Mouse (Mus musculus) ovary, postnatal 14 days (tissue): ENCODE results near the gene Fars2.

Experiments
- DNase-seq: peaks from one replicate; pipeline ENCODE4 v3.0.0; 2022; ENCODE audit warnings: low spot score

Fars2 gene

DNA sequence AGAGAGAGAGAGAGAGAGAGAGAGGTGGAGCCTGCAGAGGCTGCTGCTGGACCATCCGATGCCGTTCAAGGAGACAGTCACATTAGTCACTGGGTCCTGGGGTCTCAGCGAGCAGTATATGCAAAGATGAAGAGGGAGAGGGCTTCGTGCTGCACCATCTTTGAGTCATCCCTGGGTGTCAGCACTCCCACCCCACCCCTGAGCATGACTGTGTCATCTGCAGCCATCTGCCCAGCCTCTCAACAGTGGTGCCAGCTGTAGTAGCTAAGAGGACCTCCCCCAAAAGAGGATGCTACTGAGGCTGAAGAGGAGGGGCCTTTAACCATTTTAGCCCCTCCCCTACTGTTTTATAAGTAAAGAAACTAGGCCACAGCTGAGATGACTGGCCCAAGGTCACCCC is 459.6 kb downstream of the Fars2 start:
- DNase-seq = no peak

GRCm38 (mm10) chr13:36577916-36578568 is 460.8 kb downstream of the Fars2 start:
- no peak for DNase-seq

DNA sequence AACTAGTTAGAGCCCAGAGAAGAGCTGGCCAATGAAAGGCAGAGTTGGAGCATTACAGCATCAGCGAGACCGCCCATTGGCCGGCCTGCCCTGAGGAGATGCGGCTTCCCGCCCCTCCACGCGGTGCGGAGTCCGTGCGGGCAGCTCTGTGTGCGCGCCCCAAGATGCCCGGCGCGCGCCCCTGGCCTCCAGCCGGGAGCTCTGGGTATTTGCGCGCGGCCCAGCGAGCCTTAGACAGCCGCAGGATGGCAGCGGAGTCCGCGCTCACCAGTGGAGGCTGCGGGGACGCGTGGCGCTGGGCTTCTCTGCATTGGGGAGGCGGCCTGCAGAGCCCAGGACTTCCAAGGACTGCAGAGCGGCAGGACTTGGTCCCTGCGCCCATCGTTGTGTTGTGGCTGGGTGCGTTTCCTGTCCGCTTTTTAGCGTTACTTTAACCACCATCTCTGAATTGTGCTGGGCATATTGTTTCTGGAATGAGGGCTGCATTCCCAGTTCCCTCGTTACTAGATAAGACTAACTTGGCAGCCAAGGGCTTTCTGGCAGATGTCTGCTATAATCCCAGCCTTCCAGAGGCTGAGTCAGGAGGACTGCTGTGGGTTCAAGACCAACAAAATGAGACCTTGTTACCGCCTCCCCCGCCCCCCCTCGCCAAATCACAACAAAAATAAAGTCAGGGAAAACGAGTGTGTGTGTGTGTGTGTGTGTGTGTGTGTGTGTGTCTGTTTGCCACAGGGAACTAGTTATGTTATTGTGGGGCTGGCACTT is 461.5 kb downstream of the Fars2 start:
- peak; percentile 39 for DNase-seq

DNA sequence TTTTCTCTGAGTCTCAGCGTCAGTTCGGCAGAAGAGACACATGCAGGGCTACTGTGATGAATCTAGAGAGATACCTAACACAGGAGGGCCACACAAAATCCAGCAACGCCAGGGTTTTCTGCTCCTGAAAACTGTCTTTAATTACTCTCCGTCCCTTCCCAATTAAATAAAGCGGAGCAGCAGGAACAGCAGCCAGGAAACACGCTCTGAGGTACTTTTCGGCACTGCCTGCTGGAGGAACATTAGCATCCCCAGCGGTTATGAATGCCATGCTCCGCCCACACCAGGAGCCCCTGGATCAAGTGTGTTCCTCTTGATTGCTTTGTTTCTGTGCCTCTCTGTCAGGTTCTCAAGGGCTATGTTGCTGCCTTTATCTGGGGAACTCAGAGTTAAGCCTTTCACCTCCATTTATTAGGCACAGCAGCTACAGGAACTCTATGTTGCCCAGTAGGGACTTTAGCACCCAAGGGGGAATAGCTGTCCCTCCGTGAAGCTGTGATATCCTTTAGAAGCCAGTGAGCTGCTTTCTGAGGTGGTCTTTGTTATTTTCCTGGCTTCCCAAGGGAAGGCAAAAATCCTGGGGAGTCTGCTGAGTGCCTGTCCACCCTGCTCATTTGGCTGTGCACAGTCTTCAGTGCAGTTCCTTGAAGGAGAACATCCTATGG is 465.3 kb downstream of the Fars2 start:
- no peak for DNase-seq

DNA sequence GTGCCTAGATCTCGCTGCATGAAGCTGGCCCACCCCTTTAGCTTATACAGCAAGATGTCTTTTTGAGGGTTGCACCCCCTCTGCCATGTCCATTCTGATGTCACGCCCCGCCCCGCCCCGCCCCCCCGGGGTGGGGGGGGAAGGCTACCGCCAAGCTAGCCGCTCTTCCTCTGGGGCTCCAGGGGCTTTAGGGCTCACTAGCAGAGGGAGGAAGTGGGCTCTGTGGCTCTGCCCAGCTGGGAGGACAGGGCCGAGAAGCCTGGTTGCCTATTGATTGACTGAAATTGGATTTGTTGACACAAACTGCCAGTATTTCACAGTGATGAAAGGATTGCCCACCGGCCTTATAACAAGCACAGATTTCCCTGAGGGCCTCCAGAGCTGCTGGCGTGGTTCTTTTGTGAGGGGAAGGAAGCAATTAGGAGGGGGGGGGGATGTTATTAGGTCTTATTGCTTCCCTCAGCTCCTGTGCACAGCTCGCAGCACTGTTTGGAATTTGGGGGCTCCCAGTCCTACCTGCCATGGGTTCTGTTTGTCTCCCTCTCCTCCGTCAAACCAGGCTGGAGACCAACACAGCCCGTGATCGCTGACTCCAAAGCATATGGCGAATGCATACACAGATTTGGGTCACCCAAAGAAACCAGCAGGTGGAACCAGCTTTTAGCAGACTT is 466.4 kb downstream of the Fars2 start:
- DNase-seq = no peak

- no peak for DNase-seq
Observed at GRCm38 (mm10) chr13:36584197-36584596, 467.0 kb downstream of the Fars2 start.

DNA sequence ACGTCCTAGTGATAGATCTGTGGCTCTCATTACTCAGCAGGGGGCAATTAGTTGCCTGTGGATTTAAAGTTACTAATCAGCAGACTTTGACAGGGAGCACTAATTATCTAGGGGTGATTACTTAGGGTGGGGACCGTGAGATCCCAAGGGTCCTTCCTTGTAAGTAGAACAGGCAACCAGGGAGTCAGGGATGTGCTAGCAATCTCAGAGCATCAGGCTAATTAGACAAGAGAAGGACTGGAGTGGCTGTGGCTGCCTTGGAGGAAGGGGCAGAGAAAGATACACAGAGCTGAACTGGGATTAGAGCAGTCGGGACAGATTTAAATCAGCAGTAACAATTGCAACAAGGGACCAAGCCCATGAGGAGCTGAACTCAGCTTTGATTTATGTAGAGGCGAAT is 471.9 kb downstream of the Fars2 start:
- no peak for DNase-seq

- no peak for DNase-seq
Observed at GRCm38 (mm10) chr13:36592291-36592690, 475.1 kb downstream of the Fars2 start.

DNA sequence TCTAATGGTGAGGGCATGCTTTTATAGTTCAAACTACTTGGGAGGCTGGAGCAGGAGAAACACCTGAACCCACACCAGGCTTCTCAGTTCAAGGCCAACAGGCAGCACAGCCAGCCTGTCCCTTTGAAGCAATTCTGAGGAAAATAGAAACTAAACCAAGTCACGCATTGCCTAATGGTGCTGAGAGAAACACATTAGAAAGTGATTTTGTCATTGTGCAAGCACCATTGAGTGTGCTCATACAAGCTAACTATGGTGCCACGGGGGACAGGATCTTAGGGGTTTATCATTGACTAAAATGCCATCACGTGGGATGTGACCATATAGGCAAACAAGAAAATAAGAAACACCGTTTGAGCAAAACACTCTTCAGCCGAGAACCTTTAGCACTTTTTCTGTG is 489.5 kb downstream of the Fars2 start:
- DNase-seq = no peak

DNA sequence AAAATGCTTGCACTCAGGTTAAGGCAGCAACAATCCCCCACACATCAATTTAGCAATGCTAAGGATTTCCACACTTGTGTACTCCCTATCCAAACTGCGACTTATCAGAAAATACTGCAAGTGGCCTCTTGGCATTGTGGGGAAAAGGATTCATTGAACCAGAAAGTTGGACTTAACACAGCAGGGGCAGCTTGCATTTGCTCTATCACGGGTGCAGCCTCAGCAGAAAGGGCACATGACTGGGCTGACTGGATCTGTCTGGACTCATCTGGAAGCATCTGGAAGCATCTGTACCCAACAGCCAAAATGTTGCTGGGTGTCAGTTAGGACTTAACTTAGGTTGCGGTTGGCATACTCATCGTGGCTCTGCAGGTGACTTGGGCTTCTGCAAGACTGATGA is 490.7 kb downstream of the Fars2 start:
- no peak for DNase-seq

DNA sequence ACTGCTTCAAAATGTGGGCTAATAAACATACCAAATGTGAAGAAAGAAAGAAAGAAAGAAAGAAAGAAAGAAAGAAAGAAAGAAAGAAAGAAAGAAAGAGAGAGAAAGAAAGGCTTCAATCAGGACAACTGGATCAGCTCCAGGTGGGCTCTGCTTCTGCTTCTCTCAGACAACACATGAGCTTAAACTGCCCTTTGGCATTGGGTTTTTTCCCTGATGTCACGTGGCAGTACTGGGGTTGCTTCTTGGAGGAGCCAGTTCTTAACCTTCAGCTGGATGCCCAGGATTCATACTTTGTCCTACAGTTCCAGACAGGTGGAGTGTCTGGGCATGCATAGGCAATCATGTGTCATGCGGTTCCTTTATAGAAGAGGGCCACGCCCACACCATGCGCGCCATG is 493.2 kb downstream of the Fars2 start:
- DNase-seq = no peak

- DNase-seq = no peak
Observed at GRCm38 (mm10) chr13:36612785-36613750, 495.9 kb downstream of the Fars2 start.

DNA sequence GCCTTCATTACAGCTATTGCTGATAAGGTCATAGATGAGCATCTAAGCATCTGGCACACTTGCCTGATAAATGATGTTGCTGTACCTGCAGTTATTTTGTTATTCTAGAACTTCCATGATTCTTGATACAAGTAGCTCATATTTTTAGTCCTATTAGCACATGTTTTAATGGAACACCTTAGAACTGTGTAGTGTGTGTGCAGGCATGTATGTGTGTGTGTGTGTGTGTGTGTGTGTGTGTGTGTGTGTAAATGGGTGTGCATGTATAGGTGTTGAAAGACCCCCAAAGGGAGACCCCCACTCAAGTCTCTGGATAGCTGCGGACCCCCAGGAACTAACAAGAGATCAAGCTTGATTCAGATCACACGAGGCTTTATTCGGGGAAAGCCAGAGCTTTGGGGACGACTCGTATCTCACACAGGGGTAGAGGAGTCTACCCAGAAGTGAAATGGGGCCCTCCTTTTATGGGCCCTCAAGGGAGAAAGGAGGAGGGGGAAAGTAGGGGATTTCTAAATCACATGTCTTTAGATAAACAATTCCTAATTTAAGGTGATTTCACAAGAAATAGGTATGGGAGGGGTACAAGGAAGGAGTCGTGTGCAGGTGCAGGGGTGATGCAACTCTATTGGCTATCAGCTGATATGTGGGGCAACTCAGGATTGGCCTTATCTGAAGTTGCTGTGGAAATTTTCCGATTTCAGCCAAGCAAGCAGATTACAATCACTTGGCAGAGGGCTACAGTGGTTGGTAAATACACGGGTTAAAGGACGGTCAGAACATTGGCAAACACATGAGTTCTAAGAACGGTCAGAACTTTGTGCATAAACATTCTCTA is 503.5 kb downstream of the Fars2 start:
- no peak for DNase-seq

DNA sequence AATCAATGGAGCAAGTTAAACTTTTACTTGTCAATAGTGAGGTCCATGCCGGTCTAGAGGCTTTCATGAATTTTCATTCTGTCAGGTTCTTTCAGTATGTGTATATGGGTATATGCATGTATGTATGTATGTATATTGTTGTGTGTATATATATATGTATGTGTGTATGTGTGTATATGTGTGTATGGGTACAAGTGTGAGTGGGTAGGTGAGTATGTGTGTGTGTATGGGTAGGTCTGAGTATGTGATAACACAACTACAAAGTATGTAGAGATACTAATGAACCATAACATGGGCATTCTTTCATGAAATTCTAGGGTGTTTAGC is 504.1 kb downstream of the Fars2 start:
- DNase-seq = no peak

DNA sequence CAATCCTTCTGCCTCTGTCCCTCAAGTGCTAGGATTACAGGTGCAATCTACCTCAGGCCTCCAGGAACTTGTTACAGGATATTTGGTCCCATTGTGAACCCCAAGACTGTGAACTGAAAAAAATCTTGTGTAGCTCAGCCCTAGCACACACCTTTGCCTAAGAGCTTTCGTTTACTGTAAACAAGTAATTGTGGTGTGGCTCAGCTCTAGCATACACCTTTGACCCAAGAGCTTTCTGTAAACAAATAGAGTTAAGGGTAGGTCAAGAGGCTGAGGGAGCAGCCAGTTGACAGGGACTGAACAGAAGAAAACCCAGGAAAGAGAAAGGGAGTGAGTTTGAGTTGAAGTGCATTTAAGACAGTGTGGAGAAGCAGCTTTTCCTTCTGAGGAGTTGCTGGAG is 506.3 kb downstream of the Fars2 start:
- DNase-seq = no peak

DNA sequence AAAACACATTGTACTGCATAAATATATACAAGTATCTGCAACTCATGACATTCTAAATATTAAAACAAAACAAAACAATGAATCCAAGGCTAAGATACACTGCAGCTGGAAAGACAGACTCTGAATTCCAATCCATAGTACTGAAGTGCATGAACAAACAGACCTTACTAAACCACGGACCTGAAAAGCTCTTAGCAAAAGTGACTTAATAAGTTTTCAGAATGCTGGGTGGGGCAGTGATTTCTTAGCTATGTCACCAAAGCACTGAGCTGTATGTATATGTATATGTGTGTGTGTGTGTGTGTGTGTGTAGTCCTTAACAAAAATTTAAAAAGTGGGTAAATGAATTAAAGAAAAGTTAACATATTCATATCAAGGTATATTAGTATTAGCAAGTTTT is 511.9 kb downstream of the Fars2 start:
- no peak for DNase-seq

- DNase-seq = no peak
Observed at GRCm38 (mm10) chr13:36648257-36648656, 531.0 kb downstream of the Fars2 start.

DNA sequence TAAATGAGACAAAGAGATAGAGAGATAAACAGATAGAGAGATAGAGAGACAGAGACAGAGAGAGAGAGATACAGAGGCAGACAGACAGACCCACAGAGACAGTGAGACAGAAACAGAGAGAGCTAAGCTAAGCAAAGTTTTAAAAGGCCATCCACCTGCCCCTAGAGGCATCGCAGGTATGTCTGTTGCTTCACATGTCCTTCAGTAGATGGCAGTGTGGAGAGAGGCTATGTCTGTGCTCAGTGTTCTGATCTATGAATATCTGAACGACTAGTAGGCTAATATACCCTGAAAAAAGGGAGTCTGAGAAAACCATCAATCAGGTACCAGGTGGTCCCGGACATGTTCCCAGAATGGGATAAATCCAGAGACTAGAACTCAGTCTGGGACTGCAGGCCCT is 537.0 kb downstream of the Fars2 start:
- no peak for DNase-seq

DNA sequence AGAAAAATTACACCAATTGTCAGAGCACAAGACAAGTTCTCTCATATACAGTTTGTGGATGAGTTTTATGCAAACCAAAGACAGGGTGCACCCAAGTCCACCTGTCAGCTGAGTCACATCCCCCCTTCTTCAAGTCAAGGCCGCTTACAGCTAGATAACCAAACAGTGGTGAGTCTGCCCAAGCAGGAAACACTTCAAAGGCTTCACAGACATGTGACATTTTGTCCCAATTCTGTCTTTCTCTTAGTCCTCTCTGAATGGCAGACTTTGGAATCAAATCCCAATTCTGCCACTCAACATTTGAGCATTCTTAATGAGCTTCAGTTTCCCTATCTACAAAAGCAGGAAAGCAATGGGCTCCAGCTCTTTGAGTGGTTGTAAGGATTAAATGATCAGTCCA is 562.1 kb downstream of the Fars2 start:
- DNase-seq = no peak

DNA sequence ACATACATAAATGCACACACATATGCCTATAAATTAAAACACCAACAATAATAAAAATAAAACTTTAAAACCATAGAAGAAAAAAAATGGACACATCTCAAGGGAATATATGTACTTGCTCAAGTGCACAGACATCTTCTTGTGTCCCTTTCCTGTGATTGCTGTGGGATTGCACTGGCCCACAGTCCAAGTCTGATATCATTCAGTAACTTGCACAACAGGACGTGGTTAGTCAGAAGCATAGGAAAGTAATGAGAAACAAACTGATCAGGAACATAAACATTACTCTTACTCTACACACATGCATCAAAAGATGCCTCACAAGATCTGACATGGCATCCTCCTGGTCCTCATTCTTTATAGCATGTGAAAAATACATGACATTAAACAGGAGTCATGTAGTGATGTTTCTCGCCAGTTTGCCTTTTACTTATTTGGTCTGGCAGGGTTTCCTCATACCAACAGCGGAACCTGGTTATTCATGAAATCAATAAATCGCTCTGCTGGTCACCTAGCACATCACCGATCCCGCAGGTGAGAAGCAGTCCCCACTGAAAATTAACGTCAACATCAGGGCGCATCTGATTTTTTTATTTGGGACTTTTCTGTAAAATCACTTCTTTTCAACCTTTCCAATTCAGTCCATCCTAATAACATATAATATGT is 563.6 kb downstream of the Fars2 start:
- no peak for DNase-seq
